Mouse (Mus musculus) 416B (cell line): ENCODE measurements around the gene Stambpl1.

Source experiments
- DNase-seq: peaks from one replicate; pipeline ENCODE4 v3.0.0; 2011; ENCODE audit warnings: low read depth

Gene Stambpl1

GRCm38 (mm10) chr19:34284383-34284782 lies 92.4 kb downstream of the Stambpl1 start:
- DNase-seq, result peak; percentile 22

DNA sequence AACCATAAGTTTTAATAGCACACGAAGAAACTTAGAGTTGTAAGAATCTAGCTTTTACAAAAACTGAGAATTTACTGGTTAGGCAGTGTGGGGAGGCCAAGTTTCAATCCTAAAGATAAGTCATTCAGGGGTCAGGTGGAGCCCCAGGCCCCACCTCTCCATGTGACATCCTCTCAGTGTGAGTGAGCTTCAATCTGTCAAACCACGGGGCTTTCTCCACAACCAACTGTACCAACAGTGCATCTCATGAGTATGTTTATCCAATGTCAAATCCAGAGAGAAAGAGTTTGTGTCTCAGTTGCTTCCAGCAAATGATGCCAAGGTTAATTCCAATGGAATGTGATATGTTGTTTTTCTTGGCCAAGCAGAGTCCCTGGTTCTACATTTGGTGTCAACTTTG lies 92.8 kb downstream of the Stambpl1 start:
- no peak for DNase-seq

DNA sequence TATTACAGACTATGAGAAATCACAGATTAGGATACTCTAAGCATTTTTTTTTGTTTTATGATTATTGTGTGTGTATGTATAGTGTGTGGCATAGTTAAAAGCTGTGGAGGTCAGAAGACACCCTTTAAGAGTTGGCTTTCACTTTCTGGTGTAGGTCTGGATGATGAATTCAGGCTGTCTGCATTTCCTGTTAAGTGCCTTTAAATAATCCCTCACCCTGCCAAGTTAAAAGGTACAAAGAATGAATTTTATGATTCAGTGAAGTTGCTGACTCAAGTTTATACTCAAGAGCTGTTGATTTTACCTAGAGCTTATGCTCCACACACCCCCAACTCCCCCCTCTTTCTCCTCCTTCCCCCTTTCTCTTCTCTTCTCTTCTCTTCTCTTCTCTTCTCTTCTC lies 95.2 kb downstream of the Stambpl1 start:
- DNase-seq, result no peak

GRCm38 (mm10) chr19:34287656-34288415 lies 95.8 kb downstream of the Stambpl1 start:
- no peak for DNase-seq

- no peak for DNase-seq
Measured at GRCm38 (mm10) chr19:34288696-34289095, 96.7 kb downstream of the Stambpl1 start.
